Mouse (Mus musculus) cortical plate, adult 2 months (tissue): ENCODE measurements around the gene Hydin.

ENCODE experiments used
- CTCF ChIP-seq: fragments of 200-500 bp; IDR thresholded peaks from 2 replicates; pipeline ENCODE4 v1.5.1; 2011; ENCODE audit warnings: mild to moderate bottlenecking, control low read depth, low read length; ENCODE audit not compliant: insufficient read depth; ENCODE audit errors: extremely low read depth
- POLR2A ChIP-seq: fragments of 200-500 bp; IDR thresholded peaks from 2 replicates; pipeline ENCODE4 v1.6.1; 2011; ENCODE audit warnings: mild to moderate bottlenecking, low read length, control low read depth; ENCODE audit not compliant: insufficient read depth; ENCODE audit errors: extremely low read depth

DNA sequence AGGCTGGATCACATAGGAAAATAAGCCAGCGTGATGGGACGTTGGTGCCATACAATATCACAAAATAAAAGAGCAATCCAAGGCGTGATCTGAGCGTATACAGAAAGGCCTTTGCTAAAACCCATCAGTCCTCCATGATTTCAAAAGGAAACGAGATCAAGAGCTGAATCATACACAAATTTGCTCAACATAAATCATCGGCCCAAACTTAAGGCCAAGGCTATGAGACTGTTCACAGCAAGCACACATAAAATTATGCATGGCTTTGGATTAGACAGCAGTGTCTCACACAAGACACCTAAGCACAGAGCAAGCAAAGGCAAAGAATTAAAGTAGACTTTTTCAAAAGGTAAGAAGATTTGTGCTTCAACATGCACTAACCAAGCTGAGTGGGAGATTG, 133.8 kb downstream of the Hydin start:
- TF ChIP-seq CTCF = no peak
- no peak for TF ChIP-seq POLR2A
